Mouse (Mus musculus): ENCODE measurements around the gene Tead4. TPM values are rescaled to one million over a fixed set of nuclear protein-coding genes. Genes with fewer than 3 reads are reported as not detected.

Gene Tead4
- polyA plus RNA-seq, 1 experiment from 2014 or later = 0.52 TPM

- Histone ChIP-seq H3K9ac (replicated peaks; ENCODE audit: low read depth, low read length) (no peak overlapping the region), H3K4me1 (replicated peaks; ENCODE audit: control insufficient read depth, insufficient read depth, low read length) (peaks cover 25% of the 10 kb centered on the region), H3K4me3 (replicated peaks; ENCODE audit: low read length) (no peak overlapping the region), H3K9me3 (ENCODE audit: control insufficient read depth, low read length) (no peaks in the 10 kb centered on the region), H3K36me3 (ENCODE audit: control insufficient read depth, insufficient read depth) (no peaks in the 10 kb centered on the region), H3K27ac (ENCODE audit: low read length) (no peak overlapping the region), H3K27me3 (replicated peaks; ENCODE audit: control insufficient read depth, insufficient read depth, low read length) (peaks cover 30% of the 10 kb centered on the region), H3K4me2 (ENCODE audit: low read length) (no peak overlapping the region)
- 32% methylated on average over 11 of the region's 11 CpGs for WGBS
- ATAC-seq = no peak
Observed at GRCm38 (mm10) chr6:128296750-128297393, 3.8 kb downstream of the Tead4 start.

- peak; percentile 25 for ATAC-seq
- Histone ChIP-seq H3K9ac (replicated peaks; ENCODE audit: low read depth, low read length) (no peak overlapping the region), H3K36me3 (ENCODE audit: control insufficient read depth, insufficient read depth) (no peaks in the 10 kb centered on the region), H3K4me2 (ENCODE audit: low read length) (no peak overlapping the region), H3K27me3 (replicated peaks; ENCODE audit: control insufficient read depth, insufficient read depth, low read length) (peaks cover 25% of the 10 kb centered on the region), H3K4me3 (replicated peaks; ENCODE audit: low read length) (no peak overlapping the region), H3K27ac (ENCODE audit: low read length) (no peak overlapping the region), H3K9me3 (ENCODE audit: control insufficient read depth, low read length) (no peaks in the 10 kb centered on the region), H3K4me1 (replicated peaks; ENCODE audit: control insufficient read depth, insufficient read depth, low read length) (peaks cover 25% of the 10 kb centered on the region)
- 25% methylated on average over 6 of the region's 6 CpGs for WGBS
Observed at GRCm38 (mm10) chr6:128295876-128296749, 4.5 kb downstream of the Tead4 start.

- Histone ChIP-seq H3K27me3 (replicated peaks; ENCODE audit: control insufficient read depth, insufficient read depth, low read length) (no peaks in the 10 kb centered on the region), H3K9ac (replicated peaks; ENCODE audit: low read depth, low read length) (no peak overlapping the region), H3K4me2 (ENCODE audit: low read length) (no peak overlapping the region), H3K4me1 (replicated peaks; ENCODE audit: control insufficient read depth, insufficient read depth, low read length) (peaks cover 5% of the 10 kb centered on the region), H3K36me3 (ENCODE audit: control insufficient read depth, insufficient read depth) (no peaks in the 10 kb centered on the region), H3K4me3 (replicated peaks; ENCODE audit: low read length) (no peak overlapping the region), H3K27ac (ENCODE audit: low read length) (no peak overlapping the region), H3K9me3 (ENCODE audit: control insufficient read depth, low read length) (no peaks in the 10 kb centered on the region)
- ATAC-seq = no peak
- 64% methylated on average over 5 of the region's 5 CpGs for WGBS
Observed at GRCm38 (mm10) chr6:128291284-128291683, 9.3 kb downstream of the Tead4 start.

- Histone ChIP-seq H3K36me3 (ENCODE audit: control insufficient read depth, insufficient read depth) (no peaks in the 10 kb centered on the region), H3K9ac (replicated peaks; ENCODE audit: low read depth, low read length) (no peak overlapping the region), H3K27me3 (replicated peaks; ENCODE audit: control insufficient read depth, insufficient read depth, low read length) (no peaks in the 10 kb centered on the region), H3K27ac (ENCODE audit: low read length) (no peak overlapping the region), H3K4me3 (replicated peaks; ENCODE audit: low read length) (no peak overlapping the region), H3K4me1 (replicated peaks; ENCODE audit: control insufficient read depth, insufficient read depth, low read length) (peaks cover 7% of the 10 kb centered on the region; the same call in 1 of the 2 replicates), H3K4me2 (ENCODE audit: low read length) (no peak overlapping the region), H3K9me3 (ENCODE audit: control insufficient read depth, low read length) (no peaks in the 10 kb centered on the region)
- no peak for ATAC-seq
- 83% methylated on average over 6 of the region's 6 CpGs for WGBS
Observed at GRCm38 (mm10) chr6:128288681-128289080, 11.9 kb downstream of the Tead4 start.

GRCm38 (mm10) chr6:128285792-128286430 lies 14.7 kb downstream of the Tead4 start:
- Histone ChIP-seq H3K4me1 (replicated peaks; ENCODE audit: control insufficient read depth, insufficient read depth, low read length) (peaks cover 7% of the 10 kb centered on the region; the same call in 1 of the 2 replicates), H3K4me2 (ENCODE audit: low read length) (peak overlapping the region; percentile 33), H3K27ac (ENCODE audit: low read length) (no peak overlapping the region), H3K9me3 (ENCODE audit: control insufficient read depth, low read length) (no peaks in the 10 kb centered on the region), H3K4me3 (replicated peaks; ENCODE audit: low read length) (no peak overlapping the region), H3K36me3 (ENCODE audit: control insufficient read depth, insufficient read depth) (no peaks in the 10 kb centered on the region), H3K27me3 (replicated peaks; ENCODE audit: control insufficient read depth, insufficient read depth, low read length) (no peaks in the 10 kb centered on the region), H3K9ac (replicated peaks; ENCODE audit: low read depth, low read length) (no peak overlapping the region)
- 16% methylated on average over 16 of the region's 16 CpGs for WGBS
- no peak for ATAC-seq

GRCm38 (mm10) chr6:128282126-128282525 lies 18.5 kb downstream of the Tead4 start:
- H3K36me3 ChIP-seq (ENCODE audit: control insufficient read depth, insufficient read depth) = no peaks in the 10 kb centered on the region
- H3K9me3 ChIP-seq (ENCODE audit: control insufficient read depth, low read length) = no peaks in the 10 kb centered on the region
- H3K27me3 ChIP-seq (replicated peaks; ENCODE audit: control insufficient read depth, insufficient read depth, low read length) = no peaks in the 10 kb centered on the region
- 14% methylated on average over 3 of the region's 3 CpGs for WGBS
- H3K4me3 ChIP-seq (replicated peaks; ENCODE audit: low read length) = no peak overlapping the region
- H3K4me1 ChIP-seq (replicated peaks; ENCODE audit: control insufficient read depth, insufficient read depth, low read length) = peaks cover 7% of the 10 kb centered on the region; the same call in 1 of the 2 replicates
- H3K9ac ChIP-seq (replicated peaks; ENCODE audit: low read depth, low read length) = no peak overlapping the region
- no peak overlapping the region for H3K4me2 ChIP-seq (ENCODE audit: low read length)
- H3K27ac ChIP-seq (ENCODE audit: low read length) = no peak overlapping the region
- ATAC-seq = peak; percentile 82

- no peak overlapping the region for H3K4me3 ChIP-seq (replicated peaks; ENCODE audit: low read length)
- no peaks in the 10 kb centered on the region for H3K27me3 ChIP-seq (replicated peaks; ENCODE audit: control insufficient read depth, insufficient read depth, low read length)
- H3K4me1 ChIP-seq (replicated peaks; ENCODE audit: control insufficient read depth, insufficient read depth, low read length) = peaks cover 1% of the 10 kb centered on the region; the same call in 1 of the 2 replicates
- H3K36me3 ChIP-seq (ENCODE audit: control insufficient read depth, insufficient read depth) = no peaks in the 10 kb centered on the region
- WGBS = 54% methylated on average over 14 of the region's 14 CpGs
- no peak for ATAC-seq
- no peak overlapping the region for H3K4me2 ChIP-seq (ENCODE audit: low read length)
- H3K9ac ChIP-seq (replicated peaks; ENCODE audit: low read depth, low read length) = no peak overlapping the region
- no peaks in the 10 kb centered on the region for H3K9me3 ChIP-seq (ENCODE audit: control insufficient read depth, low read length)
- H3K27ac ChIP-seq (ENCODE audit: low read length) = no peak overlapping the region
Observed at GRCm38 (mm10) chr6:128280472-128281145, 20.0 kb downstream of the Tead4 start.

- no peak overlapping the region for H3K27ac ChIP-seq (ENCODE audit: low read length)
- no peak overlapping the region for H3K4me2 ChIP-seq (ENCODE audit: low read length)
- no peak overlapping the region for H3K4me3 ChIP-seq (replicated peaks; ENCODE audit: low read length)
- no peak overlapping the region for H3K9ac ChIP-seq (replicated peaks; ENCODE audit: low read depth, low read length)
- no peaks in the 10 kb centered on the region for H3K9me3 ChIP-seq (ENCODE audit: control insufficient read depth, low read length)
- 62% methylated on average over 5 of the region's 5 CpGs for WGBS
- H3K27me3 ChIP-seq (replicated peaks; ENCODE audit: control insufficient read depth, insufficient read depth, low read length) = no peaks in the 10 kb centered on the region
- no peaks in the 10 kb centered on the region for H3K4me1 ChIP-seq (replicated peaks; ENCODE audit: control insufficient read depth, insufficient read depth, low read length)
- ATAC-seq = no peak
- no peaks in the 10 kb centered on the region for H3K36me3 ChIP-seq (ENCODE audit: control insufficient read depth, insufficient read depth)
Observed at GRCm38 (mm10) chr6:128279608-128280007, 21.0 kb downstream of the Tead4 start.

GRCm38 (mm10) chr6:128279099-128279498 lies 21.5 kb downstream of the Tead4 start:
- H3K9ac ChIP-seq (replicated peaks; ENCODE audit: low read depth, low read length) = no peak overlapping the region
- no peak overlapping the region for H3K27ac ChIP-seq (ENCODE audit: low read length)
- H3K9me3 ChIP-seq (ENCODE audit: control insufficient read depth, low read length) = no peaks in the 10 kb centered on the region
- no peaks in the 10 kb centered on the region for H3K36me3 ChIP-seq (ENCODE audit: control insufficient read depth, insufficient read depth)
- no peaks in the 10 kb centered on the region for H3K4me1 ChIP-seq (replicated peaks; ENCODE audit: control insufficient read depth, insufficient read depth, low read length)
- 77% methylated on average over 4 of the region's 4 CpGs for WGBS
- no peak for ATAC-seq
- no peak overlapping the region for H3K4me3 ChIP-seq (replicated peaks; ENCODE audit: low read length)
- H3K27me3 ChIP-seq (replicated peaks; ENCODE audit: control insufficient read depth, insufficient read depth, low read length) = no peaks in the 10 kb centered on the region
- H3K4me2 ChIP-seq (ENCODE audit: low read length) = no peak overlapping the region

All from forebrain, embryonic 16.5 days (tissue).